Mouse (Mus musculus) CH12.LX (cell line): ENCODE data around the gene Spryd3. TPM values are rescaled to one million over a fixed set of nuclear protein-coding genes. Genes with fewer than 3 reads are reported as not detected.

Source experiments
- DNase-seq: peaks from one replicate; pipeline ENCODE4 v3.0.0-alpha.2; 2013; ENCODE audit errors: extremely low read depth
- H3K27ac ChIP-seq: 2 replicates; pipeline ENCODE4 v1.5.1; 2012; ENCODE audit warnings: low read depth, mild to moderate bottlenecking, control low read depth, moderate library complexity; ENCODE audit not compliant: insufficient read depth
- H3K27me3 ChIP-seq: replicated peaks from 2 replicates; pipeline ENCODE3; 2012; ENCODE audit warnings: inconsistent platforms
- H3K36me3 ChIP-seq, 2 experiments: replicated peaks in 1 of 2; 2 replicates each; pipeline versions ENCODE3 to v1.6.1; 2012; ENCODE audit warnings: inconsistent platforms in 1 of 2, low read length in 1 of 2, mild to moderate bottlenecking in 1 of 2, mixed read lengths in 1 of 2, moderate library complexity in 1 of 2; ENCODE audit not compliant: control insufficient read depth in 1 of 2, insufficient read depth in 1 of 2
- H3K4me1 ChIP-seq, 2 experiments: 2 replicates each; pipeline ENCODE4 v1.6.1; 2012; ENCODE audit warnings: inconsistent platforms in 1 of 2, moderate library complexity in 1 of 2; ENCODE audit not compliant: insufficient read depth in 2 of 2, control insufficient read depth in 1 of 2
- H3K4me2 ChIP-seq: 2 replicates; pipeline ENCODE4 v1.6.1; 2012; ENCODE audit warnings: low read depth, mild to moderate bottlenecking, control low read depth; ENCODE audit not compliant: poor library complexity, insufficient read depth, severe bottlenecking
- H3K4me3 ChIP-seq, 3 experiments: fragments of 150-350 bp in 1 of 3; sonication (generic) in 1 of 3; replicated peaks in 1 of 3; 2 replicates each; pipeline versions ENCODE3 to v1.5.1; 2011 to 2012; ENCODE audit warnings: low read depth in 2 of 3, low read length in 2 of 3, mild to moderate bottlenecking in 2 of 3, moderate library complexity in 2 of 3, control low read depth in 1 of 3, improper control_type of control experiment in 1 of 3, inconsistent platforms in 1 of 3, mixed read lengths in 1 of 3; ENCODE audit not compliant: poor library complexity in 1 of 3
- H3K79me2 ChIP-seq: replicated peaks from 2 replicates; pipeline ENCODE4 v1.6.1; 2012; ENCODE audit warnings: mild to moderate bottlenecking, moderate library complexity; ENCODE audit not compliant: control insufficient read depth, poor library complexity, insufficient read depth, severe bottlenecking; ENCODE audit errors: extremely low read depth
- H3K9ac ChIP-seq: 2 replicates; pipeline ENCODE4 v1.6.1; 2012; ENCODE audit warnings: low read depth, mild to moderate bottlenecking, control low read depth, moderate library complexity; ENCODE audit not compliant: insufficient read depth
- H3K9me3 ChIP-seq: replicated peaks from 2 replicates; pipeline ENCODE3; 2012; ENCODE audit warnings: low read length, inconsistent platforms, mixed read lengths
- BHLHE40 ChIP-seq: IDR thresholded peaks from 2 replicates; pipeline ENCODE4 v1.6.1; 2011; ENCODE audit warnings: mild to moderate bottlenecking, low read depth, low read length, improper control_type of control experiment
- CHD1 ChIP-seq: IDR thresholded peaks from 2 replicates; pipeline ENCODE4 v1.6.1; 2012; ENCODE audit warnings: low read depth, low read length, improper control_type of control experiment, inconsistent platforms
- CTCF ChIP-seq, 2 experiments: IDR thresholded peaks in 1 of 2; conservative IDR thresholded peaks in 1 of 2; 2 replicates each; pipeline ENCODE4 v1.5.1; 2011 to 2012; ENCODE audit warnings: low read depth in 2 of 2, low read length in 2 of 2, improper control_type of control experiment in 1 of 2, inconsistent platforms in 1 of 2, mild to moderate bottlenecking in 1 of 2, moderate library complexity in 1 of 2
- E2F4 ChIP-seq: IDR thresholded peaks from 2 replicates; pipeline ENCODE4 v1.6.1; 2011; ENCODE audit warnings: low read depth, low read length, improper control_type of control experiment; ENCODE audit not compliant: insufficient replicate concordance
- EP300 ChIP-seq: IDR thresholded peaks from 2 replicates; pipeline ENCODE4 v1.6.1; 2011; ENCODE audit warnings: low read length, improper control_type of control experiment
- ETS1 ChIP-seq: conservative IDR thresholded peaks from 2 replicates; pipeline ENCODE4 v1.6.1; 2012; ENCODE audit warnings: low read depth, mild to moderate bottlenecking, inconsistent platforms, low read length, improper control_type of control experiment, moderate library complexity
- IRF4 ChIP-seq: IDR thresholded peaks from 2 replicates; pipeline ENCODE4 v1.6.1; 2014; ENCODE audit warnings: low read depth, mild to moderate bottlenecking, inconsistent platforms, low read length, improper control_type of control experiment
- JUND ChIP-seq: conservative IDR thresholded peaks from 2 replicates; pipeline ENCODE4 v1.6.1; 2011; ENCODE audit warnings: low read depth, low read length, improper control_type of control experiment
- KAT2A ChIP-seq: IDR thresholded peaks from 2 replicates; pipeline ENCODE4 v1.6.1; 2012; ENCODE audit warnings: low read length, improper control_type of control experiment, inconsistent platforms; ENCODE audit not compliant: insufficient replicate concordance
- MAFK ChIP-seq: IDR thresholded peaks from 2 replicates; pipeline ENCODE4 v1.6.1; 2011; ENCODE audit warnings: low read length, improper control_type of control experiment; ENCODE audit not compliant: insufficient replicate concordance
- MAX ChIP-seq: IDR thresholded peaks from 2 replicates; pipeline ENCODE4 v1.6.1; 2011; ENCODE audit warnings: low read length, improper control_type of control experiment
- MEF2A ChIP-seq: IDR thresholded peaks from 2 replicates; pipeline ENCODE4 v1.6.1; 2014; ENCODE audit warnings: low read depth, mild to moderate bottlenecking, inconsistent platforms, low read length, improper control_type of control experiment, borderline replicate concordance
- PAX5 ChIP-seq: IDR thresholded peaks from 2 replicates; pipeline ENCODE4 v1.6.1; 2012; ENCODE audit warnings: low read length, inconsistent platforms, mixed read lengths
- POLR2A ChIP-seq: IDR thresholded peaks from 2 replicates; pipeline ENCODE4 v1.6.1; 2011; ENCODE audit warnings: low read depth, mild to moderate bottlenecking, improper control_type of control experiment, low read length
- RAD21 ChIP-seq: IDR thresholded peaks from 2 replicates; pipeline ENCODE4 v1.6.1; 2011; ENCODE audit warnings: low read depth, mild to moderate bottlenecking, low read length, improper control_type of control experiment, moderate library complexity
- SIN3A ChIP-seq: IDR thresholded peaks from 2 replicates; pipeline ENCODE4 v1.6.1; 2012; ENCODE audit warnings: low read length, improper control_type of control experiment, inconsistent platforms
- SMC3 ChIP-seq: IDR thresholded peaks from 2 replicates; pipeline ENCODE4 v1.6.1; 2011; ENCODE audit warnings: low read depth, low read length, improper control_type of control experiment
- TBP ChIP-seq: conservative IDR thresholded peaks from 2 replicates; pipeline ENCODE4 v1.6.1; 2011; ENCODE audit warnings: low read depth, low read length, improper control_type of control experiment
- TCF12 ChIP-seq: IDR thresholded peaks from 2 replicates; pipeline ENCODE4 v1.6.1; 2014; ENCODE audit warnings: low read depth, mild to moderate bottlenecking, inconsistent platforms, low read length, improper control_type of control experiment
- USF1 ChIP-seq: IDR thresholded peaks from 2 replicates; pipeline ENCODE4 v1.6.1; 2014; ENCODE audit warnings: low read depth, mild to moderate bottlenecking, inconsistent platforms, low read length, improper control_type of control experiment
- USF2 ChIP-seq: conservative IDR thresholded peaks from 2 replicates; pipeline ENCODE4 v1.6.1; 2011; ENCODE audit warnings: low read depth, low read length, improper control_type of control experiment
- ZC3H11A ChIP-seq: IDR thresholded peaks from 2 replicates; pipeline ENCODE4 v1.6.1; 2012; ENCODE audit warnings: low read depth, mild to moderate bottlenecking, inconsistent platforms, low read length, improper control_type of control experiment
- ZMIZ1 ChIP-seq: IDR thresholded peaks from 2 replicates; pipeline ENCODE4 v1.6.1; 2012; ENCODE audit warnings: low read depth, mild to moderate bottlenecking, inconsistent platforms, low read length, improper control_type of control experiment
- ZNF384 ChIP-seq: IDR thresholded peaks from 2 replicates; pipeline ENCODE4 v1.6.1; 2012; ENCODE audit warnings: low read depth, low read length, improper control_type of control experiment, inconsistent platforms
- dilution Hi-C: fragments of 300-500 bp; cut with MboI; formaldehyde crosslinking; loops from 2 replicates; pipeline ENCODE4 v1.14.3; 2020; ENCODE audit warnings: low sequenced_read_pairs; ENCODE audit not compliant: extremely low pct_unique_long_range_greater_than_20kb, extremely low pct_ligation_motif_present
- in situ Hi-C: fragments of 300-500 bp; cut with MboI; formaldehyde crosslinking; loops from 3 replicates; pipeline ENCODE4 v1.14.3; 2019; ENCODE audit warnings: low sequenced_read_pairs, low pct_ligation_motif_present, low pct_unique_long_range_greater_than_20kb, mixed read lengths
- polyA plus RNA-seq: library from polyadenylated mRNA; unstranded; fragments of >175 nt; gene quantifications from 2 replicates; pipeline ENCODE4 v1.2.1, GENCODE M21; 2012; ENCODE audit warnings: low read depth; ENCODE audit not compliant: insufficient read length
- total RNA-seq, 2 experiments: library from RNA; depleted of rRNA; stranded (reverse); fragments of 300-350 nt in 1 of 2; fragments of >200 nt in 1 of 2; gene quantifications; 2 replicates each; pipeline ENCODE4 v1.2.3; 2012 to 2014

Spryd3 gene
- total and polyA plus RNA-seq, 3 experiments = 21.5 to 25.7 (median 21.6) TPM

GRCm38 (mm10) chr15:102117461-102118443, 18.3 kb downstream of the Spryd3 start:
- Histone ChIP-seq H3K9ac (no peak overlapping the region), H3K4me3 (no peak overlapping the region), H3K4me2 (no peak overlapping the region), H3K79me2 (no peaks in the 10 kb centered on the region), H3K27me3 (no peaks in the 10 kb centered on the region), H3K27ac (no peak overlapping the region), H3K9me3 (no peaks in the 10 kb centered on the region), H3K4me1 (no peaks in the 10 kb centered on the region), H3K36me3 (peaks cover 53 to 81% of the 10 kb centered on the region in 2 experiments)
- TF ChIP-seq IRF4 = no peak
- no peak for TF ChIP-seq TCF12
- TF ChIP-seq EP300 = no peak
- TF ChIP-seq USF1 = no peak
- TF ChIP-seq CTCF (conservative IDR thresholded peaks at IDR 0.05 in 1 of 2, IDR thresholded peaks at IDR 0.05 in 1 of 2; ENCODE audit: low read depth in 2 of 2, low read length in 2 of 2) = peak in 1 of 2 experiments; percentile 32; a peak in 2 of 4 replicates
- no peak for TF ChIP-seq MAX
- TF ChIP-seq ZMIZ1 = no peak
- no peak for TF ChIP-seq MEF2A
- no peak for TF ChIP-seq POLR2A
- peak; percentile 8 for TF ChIP-seq RAD21
- no peak for TF ChIP-seq JUND
- TF ChIP-seq BHLHE40 = no peak
- TF ChIP-seq SMC3 = peak; percentile 18; the same call in 1 of the 2 replicates
- no peak for TF ChIP-seq PAX5
- no peak for TF ChIP-seq TBP
- no peak for TF ChIP-seq CHD1
- no peak for TF ChIP-seq ZC3H11A
- TF ChIP-seq ZNF384 = no peak
- no peak for TF ChIP-seq SIN3A
- no peak for TF ChIP-seq USF2
- no peak for TF ChIP-seq E2F4
- no peak for TF ChIP-seq ETS1
- TF ChIP-seq KAT2A = no peak
- TF ChIP-seq MAFK = no peak
- in situ Hi-C loops (no loop called here), dilution Hi-C loops (no loop called here)
- DNase-seq = no peak
